Mouse (Mus musculus): ENCODE results near the gene A630076J17Rik. TPM values are rescaled to one million over a fixed set of nuclear protein-coding genes. Genes with fewer than 3 reads are reported as not detected.

Gene A630076J17Rik
- polyA plus RNA-seq, 1 experiment from 2014 or later: not detected

- no peak overlapping the region for H3K9ac ChIP-seq (replicated peaks; ENCODE audit: low read depth)
- no peak overlapping the region for H3K27ac ChIP-seq (ENCODE audit: low read length)
- no peak overlapping the region for H3K4me2 ChIP-seq (replicated peaks; ENCODE audit: low read depth, low read length)
- no peaks in the 10 kb centered on the region for H3K36me3 ChIP-seq (ENCODE audit: insufficient read depth, low read length)
- DNase-seq (ENCODE audit: low spot score): no peak
- no peak overlapping the region for H3K4me3 ChIP-seq (ENCODE audit: low read depth, low read length)
- H3K9me3 ChIP-seq (ENCODE audit: low read length): no peaks in the 10 kb centered on the region
- H3K27me3 ChIP-seq (replicated peaks; ENCODE audit: insufficient read depth, low read length): no peaks in the 10 kb centered on the region
- 57% methylated on average over 2 of the region's 2 CpGs for WGBS
- no peak for ATAC-seq
- no peaks in the 10 kb centered on the region for H3K4me1 ChIP-seq (ENCODE audit: insufficient read depth, low read depth, low read length)
- no peak for TF ChIP-seq CTCF (IDR thresholded peaks at IDR 0.05)
- TF ChIP-seq EP300 (IDR thresholded peaks at IDR 0.05): no peak
These were observed 7.6 kb downstream of the A630076J17Rik start for GRCm38 (mm10) chr3:107238051-107238450.

GRCm38 (mm10) chr3:107238471-107238980, 8.1 kb downstream of the A630076J17Rik start:
- TF ChIP-seq CTCF (IDR thresholded peaks at IDR 0.05) (no peak), EP300 (IDR thresholded peaks at IDR 0.05) (no peak)
- Histone ChIP-seq H3K36me3 (ENCODE audit: insufficient read depth, low read length) (no peaks in the 10 kb centered on the region), H3K27ac (ENCODE audit: low read length) (no peak overlapping the region), H3K4me1 (ENCODE audit: insufficient read depth, low read depth, low read length) (no peaks in the 10 kb centered on the region), H3K4me3 (ENCODE audit: low read depth, low read length) (no peak overlapping the region), H3K9me3 (ENCODE audit: low read length) (no peaks in the 10 kb centered on the region), H3K9ac (replicated peaks; ENCODE audit: low read depth) (no peak overlapping the region), H3K27me3 (replicated peaks; ENCODE audit: insufficient read depth, low read length) (no peaks in the 10 kb centered on the region), H3K4me2 (replicated peaks; ENCODE audit: low read depth, low read length) (no peak overlapping the region)
- ATAC-seq (no peak), DNase-seq (ENCODE audit: low spot score) (no peak)
- WGBS: 79% methylated on average over 8 of the region's 8 CpGs

GRCm38 (mm10) chr3:107239607-107240006, 9.2 kb downstream of the A630076J17Rik start, which contains the start of gene Prok1:
Prok1 (minus strand) TSS chr3:107239707.
- no peak for DNase-seq (ENCODE audit: low spot score)
- Histone ChIP-seq H3K4me1 (ENCODE audit: insufficient read depth, low read depth, low read length) (no peaks in the 10 kb centered on the region), H3K27me3 (replicated peaks; ENCODE audit: insufficient read depth, low read length) (no peaks in the 10 kb centered on the region), H3K9ac (replicated peaks; ENCODE audit: low read depth) (no peak within 1 kb of the TSS), H3K4me2 (replicated peaks; ENCODE audit: low read depth, low read length) (no peak within 1 kb of the TSS), H3K36me3 (ENCODE audit: insufficient read depth, low read length) (no peaks in the 10 kb centered on the region), H3K9me3 (ENCODE audit: low read length) (no peaks in the 10 kb centered on the region), H3K27ac (ENCODE audit: low read length) (no peak within 1 kb of the TSS), H3K4me3 (ENCODE audit: low read depth, low read length) (no peak within 1 kb of the TSS)
- ATAC-seq: no peak
- no peak for TF ChIP-seq CTCF (IDR thresholded peaks at IDR 0.05)
- 86% methylated on average over 9 of the region's 9 CpGs for WGBS

GRCm38 (mm10) chr3:107241389-107242094, 11.1 kb downstream of the A630076J17Rik start:
- H3K4me1 ChIP-seq (ENCODE audit: insufficient read depth, low read depth, low read length): no peaks in the 10 kb centered on the region

DNA sequence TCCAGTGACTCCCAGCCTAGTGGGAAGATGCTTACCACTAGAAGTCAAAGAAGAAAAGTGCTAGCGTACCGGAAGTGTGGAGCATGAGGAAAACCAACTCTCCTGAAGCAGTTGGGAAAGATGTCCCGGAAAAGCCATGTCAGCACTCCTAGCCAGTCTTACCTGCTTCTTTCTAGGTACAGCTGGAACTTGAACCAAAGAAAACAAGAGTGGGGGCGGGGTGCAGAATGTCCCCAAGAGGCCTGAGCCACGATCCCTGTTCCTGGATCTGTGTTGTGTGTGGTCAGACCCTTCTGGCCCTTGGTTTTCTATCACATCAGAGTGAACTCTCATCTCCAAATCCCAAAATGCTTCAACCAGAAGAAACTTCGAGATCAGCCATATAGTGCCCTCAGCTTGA, 16.5 kb downstream of the A630076J17Rik start:
- H3K9me3 ChIP-seq (ENCODE audit: low read length): no peaks in the 10 kb centered on the region
- no peaks in the 10 kb centered on the region for H3K27me3 ChIP-seq (replicated peaks; ENCODE audit: insufficient read depth, low read length)
- H3K9ac ChIP-seq (replicated peaks; ENCODE audit: low read depth): no peak overlapping the region
- no peak overlapping the region for H3K27ac ChIP-seq (ENCODE audit: low read length)
- ATAC-seq: no peak
- no peaks in the 10 kb centered on the region for H3K36me3 ChIP-seq (ENCODE audit: insufficient read depth, low read length)
- DNase-seq (ENCODE audit: low spot score): no peak
- no peak overlapping the region for H3K4me3 ChIP-seq (ENCODE audit: low read depth, low read length)
- no peaks in the 10 kb centered on the region for H3K4me1 ChIP-seq (ENCODE audit: insufficient read depth, low read depth, low read length)
- H3K4me2 ChIP-seq (replicated peaks; ENCODE audit: low read depth, low read length): no peak overlapping the region
- TF ChIP-seq CTCF (IDR thresholded peaks at IDR 0.05) (no peak), EP300 (IDR thresholded peaks at IDR 0.05) (no peak)
- 80% methylated on average over 6 of the region's 6 CpGs for WGBS

More at GRCm38 (mm10) chr3:107241389-107242094, 11.1 kb downstream of the A630076J17Rik start:
- Histone ChIP-seq H3K4me3 (ENCODE audit: low read depth, low read length) (no peak overlapping the region), H3K36me3 (ENCODE audit: insufficient read depth, low read length) (no peaks in the 10 kb centered on the region), H3K9me3 (ENCODE audit: low read length) (no peaks in the 10 kb centered on the region), H3K27me3 (replicated peaks; ENCODE audit: insufficient read depth, low read length) (no peaks in the 10 kb centered on the region), H3K4me2 (replicated peaks; ENCODE audit: low read depth, low read length) (no peak overlapping the region), H3K9ac (replicated peaks; ENCODE audit: low read depth) (no peak overlapping the region), H3K27ac (ENCODE audit: low read length) (no peak overlapping the region)
- whole genome bisulfite sequencing: 51% methylated on average over 14 of the region's 14 CpGs
- ATAC-seq (no peak), DNase-seq (ENCODE audit: low spot score) (peak; percentile 12)
- TF ChIP-seq EP300 (IDR thresholded peaks at IDR 0.05): no peak
- TF ChIP-seq CTCF (IDR thresholded peaks at IDR 0.05): no peak

- Histone ChIP-seq H3K4me3 (ENCODE audit: low read depth, low read length) (no peak overlapping the region), H3K9me3 (ENCODE audit: low read length) (no peaks in the 10 kb centered on the region), H3K4me2 (replicated peaks; ENCODE audit: low read depth, low read length) (no peak overlapping the region), H3K27ac (ENCODE audit: low read length) (no peak overlapping the region), H3K9ac (replicated peaks; ENCODE audit: low read depth) (no peak overlapping the region), H3K27me3 (replicated peaks; ENCODE audit: insufficient read depth, low read length) (no peaks in the 10 kb centered on the region), H3K36me3 (ENCODE audit: insufficient read depth, low read length) (no peaks in the 10 kb centered on the region), H3K4me1 (ENCODE audit: insufficient read depth, low read depth, low read length) (peaks cover 4% of the 10 kb centered on the region; the same call in 1 of the 2 replicates)
- no peak for DNase-seq (ENCODE audit: low spot score)
- no peak for ATAC-seq
- no peak for TF ChIP-seq CTCF (IDR thresholded peaks at IDR 0.05)
- 61% methylated on average over 3 of the region's 3 CpGs for WGBS
These were observed 18.6 kb downstream of the A630076J17Rik start for GRCm38 (mm10) chr3:107249042-107249441.
